Mouse (Mus musculus) retina, postnatal 1 day (tissue): ENCODE data around the gene Lmo1.
A peak's percentile ranks its signal among the peaks of the same experiment; 100 is the strongest.
"Not testable (repeated sequence)": the region's sequence is repeated elsewhere in the genome, so short reads cannot be mapped to it uniquely, and the experiment has no call there.

Experiments
- DNase-seq: peaks from one replicate; pipeline ENCODE4 v3.0.0-alpha.2; 2012

Lmo1 gene

GRCm38 (mm10) chr7:109104894-109105293 is 70.1 kb downstream of the Lmo1 start:
- no peak for DNase-seq

GRCm38 (mm10) chr7:109101167-109101566 is 73.8 kb downstream of the Lmo1 start:
- DNase-seq: no peak

DNA sequence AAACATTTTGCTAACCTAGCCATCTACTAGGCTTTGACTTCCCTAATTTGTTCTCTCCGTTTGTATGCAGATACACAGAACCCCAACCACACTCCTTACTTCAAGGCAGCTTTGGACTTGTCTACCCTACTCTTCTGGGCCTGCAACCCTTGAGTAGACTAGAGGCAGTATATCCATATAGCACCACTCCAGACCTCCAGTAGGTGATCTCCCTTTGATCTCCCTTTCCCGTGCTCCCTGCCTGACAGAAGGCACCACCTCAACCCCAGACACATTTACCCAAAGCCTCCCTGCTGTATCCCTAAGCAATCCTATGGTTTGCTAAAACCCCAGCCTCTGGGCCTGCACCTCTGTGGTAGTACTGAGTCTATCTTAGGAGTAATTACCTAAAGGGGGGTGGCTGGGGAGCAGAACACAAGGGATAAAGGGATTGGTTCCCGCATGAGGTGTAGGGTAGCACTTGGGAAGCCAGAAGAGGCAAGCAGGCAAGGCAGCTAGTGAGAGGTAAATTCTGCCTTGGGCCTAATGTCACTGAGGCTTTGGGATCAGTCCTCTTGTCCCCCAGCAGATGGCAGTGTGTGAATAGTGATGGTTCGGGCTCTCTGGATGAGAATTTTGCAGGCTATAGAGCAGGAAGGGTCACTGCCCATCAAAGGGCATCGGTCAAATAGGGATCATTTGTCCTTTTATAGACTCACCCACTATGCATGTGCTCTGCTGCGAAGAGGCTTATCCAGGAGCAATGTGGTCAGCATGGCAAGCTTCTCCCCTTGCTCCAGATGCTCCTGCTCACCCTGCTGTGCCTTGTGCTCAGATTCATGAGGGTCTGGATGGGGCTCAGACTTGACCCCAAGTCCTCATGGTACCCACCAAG is 76.6 kb downstream of the Lmo1 start:
- DNase-seq: peak; percentile 80

DNA sequence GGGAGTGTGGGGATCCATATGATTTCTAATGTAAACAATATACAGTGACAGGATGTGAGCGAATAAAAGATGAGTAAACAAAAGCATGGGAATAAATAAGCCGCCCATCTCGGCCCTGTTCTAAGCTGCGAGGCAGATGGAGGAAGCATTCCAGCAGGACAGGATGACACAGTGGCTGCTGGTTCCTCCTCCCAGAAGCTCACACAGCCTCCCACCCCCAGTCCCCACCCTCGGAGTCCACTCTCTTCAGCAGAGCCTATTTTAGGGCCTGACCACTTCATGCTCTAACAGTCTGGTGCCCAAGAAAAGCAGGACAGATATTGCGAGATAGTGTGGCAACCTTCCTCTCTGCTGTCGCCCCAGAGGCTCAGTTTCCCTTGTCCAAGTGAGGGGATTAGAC is 77.8 kb downstream of the Lmo1 start:
- no peak for DNase-seq

DNA sequence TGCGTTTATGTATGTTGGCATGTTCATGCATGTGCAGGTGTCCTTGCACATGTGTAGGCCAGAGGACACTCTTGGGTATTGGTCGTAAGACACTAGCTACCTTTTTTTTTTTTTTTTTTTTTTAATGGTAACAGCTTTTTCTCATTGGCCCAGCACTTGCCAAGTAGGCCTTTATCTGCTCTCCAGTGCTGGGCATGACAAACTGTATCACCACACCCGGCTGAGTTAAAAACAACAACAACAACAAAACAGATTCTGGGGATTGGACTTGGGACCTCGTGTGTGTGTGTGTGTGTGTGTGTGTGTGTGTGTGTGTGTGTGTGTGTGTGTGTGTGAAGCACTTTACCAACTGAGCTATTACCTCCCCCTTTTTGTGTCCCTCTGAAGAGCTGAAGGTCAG is 78.4 kb downstream of the Lmo1 start:
- DNase-seq: no peak

DNA sequence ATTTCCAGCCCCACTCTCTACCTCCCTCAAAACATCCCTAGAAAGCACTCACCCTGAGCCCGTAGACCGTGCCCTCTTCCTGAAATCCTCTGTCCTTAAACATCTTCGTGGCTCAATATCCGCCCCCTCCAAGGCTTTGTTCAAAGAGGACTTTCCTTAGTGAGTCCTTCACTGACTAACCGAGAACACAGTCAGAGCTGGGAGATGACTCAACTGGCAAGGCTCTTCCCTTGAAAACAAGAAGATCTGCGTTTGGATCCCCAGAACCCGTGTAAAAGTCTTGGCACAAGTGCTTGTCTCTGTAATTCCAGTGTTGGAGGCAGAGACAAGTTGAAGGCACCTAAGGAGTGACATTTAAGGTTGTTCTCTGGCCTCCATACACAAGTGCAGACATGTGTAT is 80.7 kb downstream of the Lmo1 start:
- no peak for DNase-seq

GRCm38 (mm10) chr7:109091316-109091715 is 83.7 kb downstream of the Lmo1 start:
- not testable (repeated sequence) for DNase-seq
